Mouse (Mus musculus): ENCODE measurements around the gene Asic2.

DNA sequence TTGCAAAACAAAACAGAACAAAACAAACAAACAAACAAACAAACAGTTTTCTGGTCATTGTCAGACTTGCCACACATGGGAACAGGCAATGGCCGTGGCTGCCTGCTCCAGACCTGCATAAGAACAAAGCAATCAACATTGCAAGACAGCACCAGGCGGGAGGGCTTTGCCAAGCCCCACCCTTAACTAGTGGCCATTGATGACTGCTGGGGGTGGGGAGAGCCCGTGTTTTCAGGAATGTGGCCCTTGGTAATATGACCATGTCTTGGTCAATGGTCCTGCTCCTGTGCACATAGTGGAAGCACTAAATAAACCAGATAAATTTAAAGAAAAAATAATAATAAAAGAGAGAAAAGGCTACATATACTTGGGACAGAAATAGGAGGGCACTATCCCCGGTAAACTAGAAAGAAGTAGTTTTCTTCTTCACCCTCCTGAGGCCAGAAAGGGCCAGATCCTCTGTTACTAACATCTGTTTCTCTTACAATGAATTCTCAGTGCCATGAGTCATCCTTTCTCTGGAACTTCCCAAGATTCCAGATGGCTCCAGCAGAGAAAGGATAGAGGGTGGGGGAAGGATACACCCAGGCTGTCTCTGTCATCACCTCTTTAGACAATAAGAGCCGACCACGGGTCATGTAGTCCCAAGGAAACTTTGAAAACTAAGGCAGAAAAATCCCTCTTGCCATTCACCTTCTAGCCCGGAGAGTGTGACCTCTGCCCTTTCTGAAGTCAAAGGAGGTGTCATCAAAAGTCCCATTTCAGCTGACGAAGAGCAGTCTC lies 43.3 kb upstream of the Asic2 start:
- TF ChIP-seq TAL1 (IDR thresholded peaks at IDR 0.05; ENCODE audit: low read length) = no peak
- no peak for TF ChIP-seq GATA1 (IDR thresholded peaks at IDR 0.05; ENCODE audit: low read length)
